Mouse (Mus musculus): Measurements from ENCODE around the gene Dennd4c.

Dennd4c gene
- long read RNA-seq, experiment 1, partial matches to known transcripts, result 1 of 2 reads
- long read RNA-seq, experiment 1, other reads (novel, unspliced or antisense), result 1 of 2 reads
- long read RNA-seq, experiment 2, partial matches to known transcripts, result 3 of 11 reads
- long read RNA-seq, experiment 2, other reads (novel, unspliced or antisense), result 8 of 11 reads

GRCm38 (mm10) chr4:86748336-86749291, at the start of gene Dennd4c:
Gene Dennd4c, plus strand, starts transcription at chr4:86748555.
- intact Hi-C loops (cut with DNase I), result loop anchor here (5.0 kb wide), 1 partner anchor 36 kb away; no protein-coding TSS in a partner anchor

DNA sequence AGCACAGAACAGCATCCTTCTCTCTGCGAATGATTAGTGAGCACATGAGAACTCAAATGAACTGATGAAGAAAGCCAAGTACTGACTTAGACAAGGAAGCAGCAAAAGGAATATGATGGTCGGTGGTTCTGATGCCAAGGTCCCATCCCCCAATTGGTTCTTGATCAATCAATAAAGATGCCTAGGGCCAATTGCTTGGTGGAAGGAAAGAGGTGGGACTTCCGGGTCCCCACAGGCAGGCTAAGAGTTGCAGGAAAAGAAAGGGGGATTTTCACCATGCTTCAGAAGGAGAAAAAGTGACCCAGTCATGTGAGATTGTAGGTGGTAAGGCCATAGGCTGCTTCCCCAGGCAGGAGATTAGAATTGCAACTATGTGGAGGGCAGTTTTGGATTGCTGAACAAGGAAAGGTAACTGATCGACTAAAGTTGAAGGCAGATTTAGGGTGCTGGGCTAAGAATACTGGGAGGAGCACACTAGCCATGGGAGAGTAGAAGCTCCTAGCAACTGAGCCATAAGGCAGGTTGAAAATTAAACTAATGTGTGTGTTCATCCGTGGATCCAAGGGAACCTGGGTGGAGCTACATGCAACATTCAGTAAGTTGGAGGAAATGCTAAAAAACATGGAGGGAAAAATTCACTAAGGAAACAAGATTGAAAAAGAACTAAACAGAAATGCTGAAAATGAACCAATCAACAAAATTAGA, 49.0 kb upstream of the Dennd4c start:
- intact Hi-C loops (cut with DNase I), result no loop called here

DNA sequence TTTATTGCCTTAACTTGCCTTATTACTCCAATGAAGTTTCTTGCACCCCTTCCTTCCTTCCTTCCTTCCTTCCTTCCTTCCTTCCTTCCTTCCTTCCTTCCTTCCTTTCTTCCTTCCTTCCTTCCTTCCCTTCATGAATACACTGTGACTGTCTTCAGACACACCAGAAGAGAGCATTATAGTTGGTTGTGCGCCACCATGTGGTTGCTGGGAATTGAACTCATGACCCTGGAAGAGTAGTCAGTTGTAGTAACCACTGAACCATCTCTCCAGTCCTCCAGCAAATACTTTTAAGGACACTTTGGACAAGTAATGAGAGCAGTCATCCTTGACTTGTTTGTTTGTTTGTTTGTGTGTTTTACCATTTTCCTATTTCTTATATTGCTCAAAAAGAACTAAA, 39.6 kb upstream of the Dennd4c start:
- intact Hi-C loops (cut with DNase I), result no loop called here

DNA sequence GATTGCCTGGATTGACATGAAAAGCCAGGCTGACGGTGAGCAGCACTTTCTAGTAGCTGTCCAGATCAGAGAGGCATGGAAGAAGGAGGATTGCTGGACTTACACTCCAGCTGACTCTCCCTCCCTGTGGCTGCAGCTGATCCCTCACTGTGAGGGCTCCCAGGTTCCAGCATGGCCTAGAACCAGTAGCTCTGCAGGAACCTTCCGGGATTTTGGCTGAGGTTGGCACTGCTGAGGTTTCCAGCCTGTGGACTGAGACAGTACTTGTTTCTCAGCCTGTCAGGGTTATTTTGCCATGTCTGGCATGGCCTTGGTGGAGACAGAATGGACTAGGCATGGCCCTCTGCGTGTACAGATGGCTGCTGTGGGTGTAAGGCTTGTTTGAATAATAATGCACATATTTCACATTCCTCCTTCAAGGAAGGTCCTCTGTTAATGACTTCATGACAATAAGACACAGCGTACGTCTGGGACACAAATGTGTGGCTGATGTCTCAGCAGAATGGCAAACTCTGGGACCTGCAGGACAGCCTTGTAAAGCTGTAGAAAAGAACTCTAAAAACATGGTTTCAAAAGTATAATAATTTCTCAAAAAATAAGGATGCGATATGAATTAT, 38.2 kb upstream of the Dennd4c start:
- intact Hi-C loops (cut with DNase I), result loop anchor here (5.0 kb wide), 1 partner anchor 37 kb away; the partner anchor contains the start of gene Dennd4c

- intact Hi-C loops (cut with DNase I), result loop anchor here (5.0 kb wide), 1 partner anchor 37 kb away; the partner anchor contains the start of gene Dennd4c
Observed at GRCm38 (mm10) chr4:86710666-86711215, 37.6 kb upstream of the Dennd4c start.

DNA sequence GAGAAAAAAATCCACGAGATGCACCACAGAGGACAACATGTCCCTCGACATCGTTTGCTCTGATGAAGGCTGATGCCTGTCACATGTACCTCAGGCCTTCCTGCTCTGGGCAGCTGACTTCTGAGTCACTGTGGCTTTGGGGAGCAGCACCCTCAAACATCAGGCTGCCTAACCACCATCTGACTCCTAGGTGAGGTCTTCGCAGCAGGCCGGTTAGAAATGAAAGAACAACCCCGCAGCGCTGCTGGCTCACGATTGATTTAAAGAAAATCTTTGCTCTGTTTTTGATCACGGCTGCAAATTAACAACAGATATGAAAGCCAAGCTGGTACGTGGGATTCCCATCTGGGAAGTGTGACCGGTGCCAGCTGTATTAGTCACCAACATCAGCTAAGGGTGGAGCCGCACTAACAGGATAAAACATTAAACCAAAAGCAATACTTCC, 35.6 kb upstream of the Dennd4c start:
- intact Hi-C loops (cut with DNase I), result loop anchor here (5.0 kb wide), 1 partner anchor 35 kb away; the partner anchor contains the start of gene Dennd4c

- intact Hi-C loops (cut with DNase I), result loop anchor here (5.0 kb wide), 1 partner anchor 34 kb away; the partner anchor contains the start of gene Dennd4c
Observed at GRCm38 (mm10) chr4:86713518-86713917, 34.8 kb upstream of the Dennd4c start.

GRCm38 (mm10) chr4:86715341-86715740, 33.0 kb upstream of the Dennd4c start:
- intact Hi-C loops (cut with DNase I), result no loop called here

GRCm38 (mm10) chr4:86717176-86717575, 31.2 kb upstream of the Dennd4c start:
- intact Hi-C loops (cut with DNase I), result no loop called here

DNA sequence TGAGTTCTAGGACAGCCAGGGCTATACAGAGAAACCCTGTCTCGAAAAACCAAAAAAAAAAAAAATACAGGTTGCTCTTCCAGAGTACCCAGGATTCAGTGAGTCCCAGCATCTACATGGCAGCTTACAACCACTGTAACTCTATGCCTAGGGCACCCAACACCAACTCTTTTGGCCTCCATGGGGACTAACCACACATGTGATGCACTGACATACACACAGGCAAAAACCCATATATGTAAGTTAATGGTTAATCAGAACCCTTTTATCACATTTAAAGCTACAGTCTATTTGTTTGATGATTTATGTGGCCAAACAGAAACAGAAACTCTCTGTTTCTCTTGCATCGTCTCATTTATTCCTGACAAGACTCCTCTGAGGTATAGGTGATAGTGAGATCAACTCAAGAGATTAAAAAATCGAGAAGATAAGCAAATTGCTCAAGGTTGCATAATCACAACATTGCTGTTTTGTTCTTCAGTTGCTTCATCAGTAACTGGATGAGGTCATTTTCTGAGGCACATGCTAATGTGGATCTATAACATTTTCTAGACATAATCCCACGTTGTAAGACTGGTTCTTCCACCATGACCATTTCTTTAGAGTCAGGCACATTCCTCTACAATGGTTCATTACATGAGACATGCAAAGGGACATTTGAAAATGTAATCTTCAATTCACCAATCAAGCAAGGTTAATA, 29.3 kb upstream of the Dennd4c start:
- intact Hi-C loops (cut with DNase I), result no loop called here

DNA sequence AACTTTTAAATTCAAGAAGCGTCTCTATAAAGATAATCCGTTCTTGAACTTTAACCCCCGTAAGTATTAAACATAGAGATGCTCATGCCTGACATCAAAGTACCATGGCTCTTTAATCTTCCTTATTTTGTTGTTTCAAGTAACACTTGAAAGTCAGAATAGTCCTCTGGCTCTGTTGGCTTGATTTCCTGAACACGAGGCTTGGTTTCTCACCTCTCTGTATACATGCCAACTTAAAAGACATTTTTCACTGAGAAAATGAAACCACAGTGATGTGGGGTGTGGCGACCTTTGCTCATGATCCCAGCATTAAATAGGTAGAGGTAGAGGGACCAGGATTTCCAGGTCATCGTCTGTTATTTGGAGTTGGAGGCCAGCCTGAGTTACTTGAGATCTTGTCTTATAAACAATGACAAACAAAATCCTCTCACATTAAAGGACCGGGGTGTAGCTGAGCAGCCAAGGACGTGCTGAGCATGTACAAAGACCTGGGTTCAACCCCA, 26.4 kb upstream of the Dennd4c start:
- intact Hi-C loops (cut with DNase I), result no loop called here

DNA sequence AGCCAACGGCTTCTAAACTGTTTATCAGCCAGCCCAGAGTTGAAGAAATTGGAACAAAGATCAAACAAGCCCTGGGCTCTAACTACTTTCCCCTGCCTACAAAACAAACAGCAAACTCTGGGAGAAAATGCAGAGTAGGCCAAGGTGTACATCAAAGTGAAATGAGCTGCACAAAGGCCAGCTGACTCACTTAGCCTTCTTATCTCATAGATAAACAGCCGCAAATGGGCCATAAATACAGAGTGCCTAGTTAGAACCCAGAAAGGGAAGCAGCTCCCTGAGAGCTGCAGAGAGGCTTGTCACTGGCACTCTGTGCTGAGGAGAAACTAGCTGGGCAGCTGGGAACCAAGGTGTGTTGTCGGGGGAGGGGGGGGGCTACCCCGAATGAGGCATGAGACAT, 23.2 kb upstream of the Dennd4c start:
- intact Hi-C loops (cut with DNase I), result no loop called here

GRCm38 (mm10) chr4:86726141-86726540, 22.2 kb upstream of the Dennd4c start:
- intact Hi-C loops (cut with DNase I), result no loop called here

GRCm38 (mm10) chr4:86729829-86730228, 18.5 kb upstream of the Dennd4c start:
- intact Hi-C loops (cut with DNase I), result no loop called here

- intact Hi-C loops (cut with DNase I), result no loop called here
Observed at GRCm38 (mm10) chr4:86734088-86734841, 14.1 kb upstream of the Dennd4c start.

- intact Hi-C loops (cut with DNase I), result no loop called here
Observed at GRCm38 (mm10) chr4:86739308-86739993, 8.9 kb upstream of the Dennd4c start.

GRCm38 (mm10) chr4:86749361-86749841, 1.0 kb downstream of the Dennd4c start:
- intact Hi-C loops (cut with DNase I), result loop anchor here (5.0 kb wide), 1 partner anchor 37 kb away; no protein-coding TSS in a partner anchor

DNA sequence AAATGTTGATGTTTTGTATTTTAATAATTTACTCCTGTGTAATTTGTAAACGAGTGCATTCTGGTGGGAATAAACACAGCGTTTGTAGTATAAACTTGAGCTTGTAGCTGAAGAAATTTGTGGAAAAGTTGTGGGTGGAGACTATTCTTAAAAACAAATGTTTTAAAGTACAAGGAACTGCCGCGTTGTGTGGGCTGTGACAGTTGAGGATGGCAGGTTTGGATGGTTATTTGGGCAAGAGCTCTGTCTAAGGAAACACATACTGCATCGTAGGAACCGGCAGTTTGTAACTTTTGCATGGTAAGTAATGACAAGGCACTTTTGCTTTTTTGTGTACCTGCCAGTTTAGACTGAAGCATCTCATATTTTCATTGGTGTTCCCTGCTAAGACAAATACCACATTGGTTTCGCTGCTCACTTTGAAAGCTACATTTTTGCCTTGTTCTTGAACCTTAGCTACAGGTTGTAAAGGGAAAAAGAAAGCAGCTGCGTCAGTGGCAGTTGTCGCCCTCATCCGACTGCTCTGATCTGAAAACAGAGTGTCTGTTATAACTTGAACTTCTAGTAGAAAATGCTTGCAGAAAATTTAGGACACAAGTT, 2.1 kb downstream of the Dennd4c start:
- intact Hi-C loops (cut with DNase I), result no loop called here

All from adrenal gland (tissue).